Mouse (Mus musculus) limb, embryonic 15.5 days (tissue): Measurements from ENCODE around the gene Cdkn2aip. TPM values are rescaled to one million over a fixed set of nuclear protein-coding genes. Genes with fewer than 3 reads are reported as not detected.

Experiments used
- ATAC-seq: fragments of 200-750 bp; cut with Nextera tagmentation; 2 replicates; pipeline ENCODE4 v1.8.0; 2017; ENCODE audit warnings: low read depth, moderate TSS enrichment; ENCODE audit not compliant: insufficient number of reproducible peaks, low FRiP score, low TSS enrichment
- H3K27ac ChIP-seq: fragments of 300-500 bp; sonication (generic); 2 replicates; pipeline ENCODE4 v1.5.1; 2015; ENCODE audit warnings: moderate library complexity, mild to moderate bottlenecking, inconsistent platforms
- H3K27me3 ChIP-seq: fragments of 300-500 bp; sonication (generic); 2 replicates; pipeline ENCODE4 v1.6.1; 2015; ENCODE audit warnings: inconsistent platforms
- H3K36me3 ChIP-seq: fragments of 300-500 bp; sonication (generic); 2 replicates; pipeline ENCODE4 v1.6.1; 2015; ENCODE audit warnings: inconsistent platforms
- H3K4me1 ChIP-seq: fragments of 300-500 bp; sonication (generic); 2 replicates; pipeline ENCODE4 v1.6.1; 2015; ENCODE audit warnings: inconsistent platforms
- H3K4me2 ChIP-seq: fragments of 300-500 bp; sonication (generic); 2 replicates; pipeline ENCODE4 v1.6.1; 2015; ENCODE audit warnings: mild to moderate bottlenecking, inconsistent platforms
- H3K4me3 ChIP-seq: fragments of 300-500 bp; sonication (generic); 2 replicates; pipeline ENCODE4 v1.5.1; 2015; ENCODE audit warnings: mild to moderate bottlenecking, inconsistent platforms
- H3K9ac ChIP-seq: fragments of 300-500 bp; sonication (generic); 2 replicates; pipeline ENCODE4 v1.6.1; 2015; ENCODE audit warnings: inconsistent platforms
- H3K9me3 ChIP-seq: fragments of 300-500 bp; sonication (generic); 2 replicates; pipeline ENCODE4 v1.6.1; 2016; ENCODE audit warnings: inconsistent platforms
- WGBS: fragments of 180-500 bp; shearing (Covaris S2); methylation state at CpG from one replicate; pipeline ENCODE4 v1.1.7; 2015; 5-methylcytosine and 5-hydroxymethylcytosine counted together
- polyA plus RNA-seq: library from polyadenylated mRNA; unstranded; fragments of >200 nt; fragmentation: Nextera tagmentation; extraction: Ambion mirVana; gene quantifications from 2 replicates; pipeline ENCODE4 v1.2.1, GENCODE M21; 2015

Cdkn2aip gene
- polyA plus RNA-seq, 1 experiment from 2014 or later = 22.2 TPM

- H3K36me3 ChIP-seq = no peaks in the 10 kb centered on the region
- no peaks in the 10 kb centered on the region for H3K27me3 ChIP-seq
- WGBS = 77% methylated on average over 7 of the region's 7 CpGs
- no peak for ATAC-seq
- H3K4me1 ChIP-seq = peaks cover 6% of the 10 kb centered on the region; the same call in 1 of the 2 replicates
- no peaks in the 10 kb centered on the region for H3K9me3 ChIP-seq
- no peak overlapping the region for H3K4me2 ChIP-seq
- no peak overlapping the region for H3K9ac ChIP-seq
- no peak overlapping the region for H3K4me3 ChIP-seq
- no peak overlapping the region for H3K27ac ChIP-seq
Observed at GRCm38 (mm10) chr8:47742372-47742771, 28.6 kb upstream of the Cdkn2aip start.

- 26% methylated on average over 7 of the region's 7 CpGs for WGBS
- H3K4me2 ChIP-seq = no peak overlapping the region
- H3K4me1 ChIP-seq = no peaks in the 10 kb centered on the region
- H3K27me3 ChIP-seq = no peaks in the 10 kb centered on the region
- ATAC-seq = no peak
- no peak overlapping the region for H3K27ac ChIP-seq
- H3K4me3 ChIP-seq = no peak overlapping the region
- no peaks in the 10 kb centered on the region for H3K9me3 ChIP-seq
- H3K36me3 ChIP-seq = no peaks in the 10 kb centered on the region
- H3K9ac ChIP-seq = no peak overlapping the region
Observed at GRCm38 (mm10) chr8:47737120-47737519, 23.4 kb upstream of the Cdkn2aip start.

- no peaks in the 10 kb centered on the region for H3K36me3 ChIP-seq
- no peak overlapping the region for H3K4me3 ChIP-seq
- H3K4me1 ChIP-seq = no peaks in the 10 kb centered on the region
- H3K9ac ChIP-seq = no peak overlapping the region
- no peak overlapping the region for H3K4me2 ChIP-seq
- H3K9me3 ChIP-seq = no peaks in the 10 kb centered on the region
- no peak overlapping the region for H3K27ac ChIP-seq
- WGBS = 79% methylated on average over 7 of the region's 7 CpGs
- no peaks in the 10 kb centered on the region for H3K27me3 ChIP-seq
- no peak for ATAC-seq
Observed at GRCm38 (mm10) chr8:47729324-47729723, 15.6 kb upstream of the Cdkn2aip start.

- Histone ChIP-seq H3K9ac (no peak overlapping the region), H3K4me3 (no peak overlapping the region), H3K9me3 (no peaks in the 10 kb centered on the region), H3K36me3 (no peaks in the 10 kb centered on the region), H3K27me3 (no peaks in the 10 kb centered on the region), H3K4me2 (no peak overlapping the region), H3K4me1 (no peaks in the 10 kb centered on the region), H3K27ac (no peak overlapping the region)
- WGBS = 22% methylated on average over 6 of the region's 6 CpGs
- ATAC-seq = no peak
Observed at GRCm38 (mm10) chr8:47726945-47727344, 13.2 kb upstream of the Cdkn2aip start.

- no peak overlapping the region for H3K27ac ChIP-seq
- no peaks in the 10 kb centered on the region for H3K27me3 ChIP-seq
- 42% methylated on average over 4 of the region's 4 CpGs for WGBS
- H3K4me1 ChIP-seq = no peaks in the 10 kb centered on the region
- no peak overlapping the region for H3K4me2 ChIP-seq
- ATAC-seq = no peak
- no peaks in the 10 kb centered on the region for H3K36me3 ChIP-seq
- H3K9ac ChIP-seq = no peak overlapping the region
- no peak overlapping the region for H3K4me3 ChIP-seq
- no peaks in the 10 kb centered on the region for H3K9me3 ChIP-seq
Observed at GRCm38 (mm10) chr8:47721609-47722008, 7.9 kb upstream of the Cdkn2aip start.

GRCm38 (mm10) chr8:47718641-47719040 lies 4.9 kb upstream of the Cdkn2aip start:
- Histone ChIP-seq H3K9ac (no peak overlapping the region), H3K27me3 (no peaks in the 10 kb centered on the region), H3K27ac (no peak overlapping the region), H3K4me3 (no peak overlapping the region), H3K4me1 (peaks cover 4% of the 10 kb centered on the region; the same call in 1 of the 2 replicates), H3K36me3 (no peaks in the 10 kb centered on the region), H3K4me2 (no peak overlapping the region), H3K9me3 (no peaks in the 10 kb centered on the region)
- no peak for ATAC-seq
- WGBS = 34% methylated on average over 11 of the region's 11 CpGs

GRCm38 (mm10) chr8:47713171-47713663 lies 515 bp downstream of the Cdkn2aip start:
- H3K4me1 ChIP-seq = peaks cover 9% of the 10 kb centered on the region; the same call in 1 of the 2 replicates
- WGBS = under 1% methylated on average over 44 of the region's 44 CpGs
- H3K36me3 ChIP-seq = peaks cover 23% of the 10 kb centered on the region
- H3K4me3 ChIP-seq = peak overlapping the region; percentile 63
- peak; percentile 3; the same call in 1 of the 2 replicates for ATAC-seq
- H3K4me2 ChIP-seq = peak overlapping the region; percentile 83
- peak overlapping the region; percentile 90 for H3K27ac ChIP-seq
- no peaks in the 10 kb centered on the region for H3K9me3 ChIP-seq
- no peaks in the 10 kb centered on the region for H3K27me3 ChIP-seq
- H3K9ac ChIP-seq = peak overlapping the region; percentile 72

GRCm38 (mm10) chr8:47708106-47708505 lies 5.6 kb downstream of the Cdkn2aip start:
- Histone ChIP-seq H3K4me2 (no peak overlapping the region), H3K36me3 (peaks cover 39% of the 10 kb centered on the region)
- WGBS = 81% methylated on average over 5 of the region's 5 CpGs

GRCm38 (mm10) chr8:47706746-47707145 lies 7.0 kb downstream of the Cdkn2aip start:
- WGBS = 82% methylated on average over 8 of the region's 8 CpGs
- peaks cover 34% of the 10 kb centered on the region for H3K36me3 ChIP-seq
- H3K27ac ChIP-seq = no peak overlapping the region; the same call in 1 of the 2 replicates
- no peaks in the 10 kb centered on the region for H3K9me3 ChIP-seq
- no peaks in the 10 kb centered on the region for H3K27me3 ChIP-seq
- H3K4me3 ChIP-seq = no peak overlapping the region
- H3K4me2 ChIP-seq = no peak overlapping the region
- ATAC-seq = no peak
- H3K9ac ChIP-seq = no peak overlapping the region
- H3K4me1 ChIP-seq = no peaks in the 10 kb centered on the region; the same call in 1 of the 2 replicates

More at GRCm38 (mm10) chr8:47708106-47708505, 5.6 kb downstream of the Cdkn2aip start:
- Histone ChIP-seq H3K9ac (no peak overlapping the region), H3K27ac (no peak overlapping the region), H3K27me3 (no peaks in the 10 kb centered on the region), H3K9me3 (no peaks in the 10 kb centered on the region), H3K4me3 (no peak overlapping the region), H3K4me1 (peaks cover 5% of the 10 kb centered on the region; the same call in 1 of the 2 replicates)
- no peak for ATAC-seq

GRCm38 (mm10) chr8:47702333-47702732 lies 11.4 kb downstream of the Cdkn2aip start:
- no peak overlapping the region for H3K9ac ChIP-seq
- no peaks in the 10 kb centered on the region for H3K27me3 ChIP-seq
- no peaks in the 10 kb centered on the region for H3K4me1 ChIP-seq
- 61% methylated on average over 1 of the region's 1 CpGs for WGBS
- no peak overlapping the region for H3K4me3 ChIP-seq
- H3K9me3 ChIP-seq = no peaks in the 10 kb centered on the region
- no peak overlapping the region for H3K27ac ChIP-seq
- peaks cover 9% of the 10 kb centered on the region for H3K36me3 ChIP-seq
- no peak for ATAC-seq
- no peak overlapping the region for H3K4me2 ChIP-seq

GRCm38 (mm10) chr8:47697696-47698095 lies 16.0 kb downstream of the Cdkn2aip start:
- H3K27ac ChIP-seq = no peak overlapping the region
- H3K4me1 ChIP-seq = no peaks in the 10 kb centered on the region
- no peak overlapping the region for H3K9ac ChIP-seq
- H3K4me3 ChIP-seq = no peak overlapping the region
- H3K9me3 ChIP-seq = no peaks in the 10 kb centered on the region
- no peak overlapping the region for H3K4me2 ChIP-seq
- WGBS = 60% methylated on average over 1 of the region's 1 CpGs
- H3K27me3 ChIP-seq = no peaks in the 10 kb centered on the region
- ATAC-seq = no peak
- H3K36me3 ChIP-seq = no peaks in the 10 kb centered on the region

GRCm38 (mm10) chr8:47695431-47696105 lies 18.2 kb downstream of the Cdkn2aip start:
- no peak overlapping the region for H3K27ac ChIP-seq
- WGBS = 78% methylated on average over 5 of the region's 5 CpGs
- H3K4me1 ChIP-seq = 0 out of 2 replicates have a peak, but pooled peaks cover 4% of the 10 kb centered on the region
- no peaks in the 10 kb centered on the region for H3K36me3 ChIP-seq
- H3K4me3 ChIP-seq = no peak overlapping the region
- ATAC-seq = no peak
- H3K9ac ChIP-seq = no peak overlapping the region
- H3K4me2 ChIP-seq = no peak overlapping the region
- H3K9me3 ChIP-seq = no peaks in the 10 kb centered on the region
- no peaks in the 10 kb centered on the region for H3K27me3 ChIP-seq
